Comparison of ENCODE assay signal across 20 mouse cellular contexts in genomic region chr2:24454429-24455011, GRCm38 (mm10). TPM values are rescaled to one million over a fixed set of nuclear protein-coding genes. Genes with fewer than 3 reads are reported as not detected.
DNase-seq lines count a peak whose midpoint lies in the region; ATAC-seq and TF ChIP-seq lines count a peak whose summit lies in the region.
"Had no signal": no experiment of that assay in that cellular context is flagged by ENCODE, and none has a peak within 500 bp of the region (broad histone marks: within the 10 kb centered on the region; RNA-seq: fewer than 3 reads in every experiment).

No protein-coding gene starts in this region.

- no peak for TF ChIP-seq POLR2A in small intestine, adult 2 months (IDR thresholded peaks at IDR 0.05; ENCODE audit: low read depth, low read length)

- H3K4me2 ChIP-seq in hindbrain, embryonic 13.5 days = no peak overlapping the region
- no peak overlapping the region for H3K4me2 ChIP-seq in hindbrain, postnatal 0 days (ENCODE audit: low read depth, low read length)
- no peak overlapping the region for H3K4me2 ChIP-seq in midbrain, embryonic 12.5 days (replicated peaks)
- no peak overlapping the region for H3K4me2 ChIP-seq in midbrain, embryonic 15.5 days
- no peak overlapping the region for H3K4me2 ChIP-seq in intestine, embryonic 14.5 days (ENCODE audit: low read length)
- H3K4me2 ChIP-seq: heart, embryonic 15.5 days; liver, embryonic 15.5 days had no signal

- H3K27ac ChIP-seq in hindbrain, embryonic 13.5 days = peak overlapping the region; percentile 73
- no peak overlapping the region for H3K27ac ChIP-seq in hindbrain, postnatal 0 days
- 0 out of 2 replicates have a peak overlapping the region, but pooled peaks have one; percentile 15 for H3K27ac ChIP-seq in midbrain, embryonic 12.5 days (replicated peaks)
- H3K27ac ChIP-seq in midbrain, embryonic 15.5 days = no peak overlapping the region
- peak overlapping the region; percentile 8; the same call in 1 of the 2 replicates for H3K27ac ChIP-seq in intestine, embryonic 14.5 days (ENCODE audit: low read depth)
- H3K27ac ChIP-seq in small intestine, adult 2 months (ENCODE audit: insufficient read depth, low read depth, low read length) = peak overlapping the region; percentile 77
- H3K27ac ChIP-seq: heart, adult 2 months; heart, embryonic 15.5 days; liver, embryonic 15.5 days had no signal

- no peak overlapping the region for H3K9ac ChIP-seq in hindbrain, embryonic 13.5 days
- no peak overlapping the region for H3K9ac ChIP-seq in hindbrain, postnatal 0 days (replicated peaks; ENCODE audit: low read length)
- no peak overlapping the region for H3K9ac ChIP-seq in midbrain, embryonic 12.5 days (replicated peaks)
- H3K9ac ChIP-seq in midbrain, embryonic 15.5 days = no peak overlapping the region
- H3K9ac ChIP-seq in intestine, embryonic 14.5 days (ENCODE audit: low read length) = no peak overlapping the region
- H3K9ac ChIP-seq: heart, embryonic 15.5 days; liver, embryonic 15.5 days had no signal

- H3K4me1 ChIP-seq in hindbrain, embryonic 13.5 days (replicated peaks) = peaks cover 23% of the 10 kb centered on the region
- H3K4me1 ChIP-seq in hindbrain, postnatal 0 days (ENCODE audit: insufficient read depth, low read length) = no peaks in the 10 kb centered on the region
- H3K4me1 ChIP-seq in midbrain, embryonic 12.5 days = no peaks in the 10 kb centered on the region
- H3K4me1 ChIP-seq in midbrain, embryonic 15.5 days = peaks cover 7% of the 10 kb centered on the region; the same call in 1 of the 2 replicates
- peaks cover 5% of the 10 kb centered on the region for H3K4me1 ChIP-seq in intestine, embryonic 14.5 days (replicated peaks; ENCODE audit: control insufficient read depth, insufficient read depth, low read length)
- peaks cover 5% of the 10 kb centered on the region; the same call in 1 of the 2 replicates for H3K4me1 ChIP-seq in small intestine, adult 2 months (ENCODE audit: control insufficient read depth, insufficient read depth, insufficient read length, low read length)
- H3K4me1 ChIP-seq: heart, embryonic 15.5 days; liver, embryonic 15.5 days had no signal

- no peak for TF ChIP-seq CTCF in hindbrain, postnatal 0 days (IDR thresholded peaks at IDR 0.05; ENCODE audit: low read depth)
- TF ChIP-seq CTCF in small intestine, adult 2 months (IDR thresholded peaks at IDR 0.05; ENCODE audit: extremely low read depth, insufficient read length, insufficient replicate concordance, low read depth, low read length) = no peak

- no peaks in the 10 kb centered on the region for H3K36me3 ChIP-seq in hindbrain, embryonic 13.5 days
- H3K36me3 ChIP-seq in hindbrain, postnatal 0 days (ENCODE audit: insufficient read depth, low read length) = no peaks in the 10 kb centered on the region
- H3K36me3 ChIP-seq in midbrain, embryonic 12.5 days = no peaks in the 10 kb centered on the region
- no peaks in the 10 kb centered on the region for H3K36me3 ChIP-seq in midbrain, embryonic 15.5 days (replicated peaks)
- H3K36me3 ChIP-seq in intestine, embryonic 14.5 days (ENCODE audit: control insufficient read depth, insufficient read depth, low read length) = no peaks in the 10 kb centered on the region
- no peaks in the 10 kb centered on the region for H3K36me3 ChIP-seq in small intestine, adult 2 months (ENCODE audit: control insufficient read depth, insufficient read depth, low read length)
- H3K36me3 ChIP-seq: heart, embryonic 15.5 days; liver, embryonic 15.5 days had no signal

- WGBS in hindbrain, embryonic 13.5 days = 16% methylated on average over 1 of the region's 1 CpGs
- WGBS in hindbrain, postnatal 0 days = 42% methylated on average over 1 of the region's 1 CpGs
- 22% methylated on average over 1 of the region's 1 CpGs for WGBS in midbrain, embryonic 12.5 days
- 21% methylated on average over 1 of the region's 1 CpGs for WGBS in midbrain, embryonic 15.5 days
- 35% methylated on average over 1 of the region's 1 CpGs for WGBS in intestine, embryonic 14.5 days
- WGBS in small intestine, adult 2 months = 76% methylated on average over 1 of the region's 1 CpGs

- ATAC-seq in hindbrain, embryonic 13.5 days (ENCODE audit: low FRiP score) = peak; percentile 85
- no peak for ATAC-seq in hindbrain, postnatal 0 days
- ATAC-seq in midbrain, embryonic 12.5 days (ENCODE audit: low FRiP score, low read depth) = no peak
- no peak for ATAC-seq in midbrain, embryonic 15.5 days (replicated peaks)
- no peak for ATAC-seq in intestine, embryonic 14.5 days (replicated peaks; ENCODE audit: low FRiP score, low TSS enrichment, low read depth)
- ATAC-seq in erythroblast, adult 5-6 weeks (replicated peaks; ENCODE audit: low FRiP score, poor library complexity, severe bottlenecking) = no peak

- no peaks in the 10 kb centered on the region for H3K27me3 ChIP-seq in hindbrain, embryonic 13.5 days
- no peaks in the 10 kb centered on the region for H3K27me3 ChIP-seq in hindbrain, postnatal 0 days (ENCODE audit: insufficient read depth, low read length)
- no peaks in the 10 kb centered on the region for H3K27me3 ChIP-seq in midbrain, embryonic 12.5 days
- H3K27me3 ChIP-seq in midbrain, embryonic 15.5 days (replicated peaks) = no peaks in the 10 kb centered on the region
- H3K27me3 ChIP-seq in intestine, embryonic 14.5 days (replicated peaks; ENCODE audit: control insufficient read depth, insufficient read depth, low read length) = no peaks in the 10 kb centered on the region
- no peaks in the 10 kb centered on the region for H3K27me3 ChIP-seq in small intestine, adult 2 months (ENCODE audit: control insufficient read depth, insufficient read depth, low read length)
- H3K27me3 ChIP-seq: liver, embryonic 15.5 days had no signal

- DNase-seq in hindbrain, postnatal 0 days (ENCODE audit: low spot score) = no peak
- DNase-seq in intestine, embryonic 14.5 days (ENCODE audit: low spot score) = peak; percentile 40
- DNase-seq in layer of hippocampus, postnatal 36 days = no peak
- DNase-seq: cerebellum, adult 9-10 months; gastrocnemius, postnatal 14 days; heart, adult 2 months; kidney, postnatal 4 days; lung, postnatal 14 days; thymus, postnatal 4 days had no signal

- no peak overlapping the region for H3K4me3 ChIP-seq in hindbrain, embryonic 13.5 days
- H3K4me3 ChIP-seq in hindbrain, postnatal 0 days (ENCODE audit: low read length) = no peak overlapping the region
- no peak overlapping the region for H3K4me3 ChIP-seq in midbrain, embryonic 12.5 days
- no peak overlapping the region for H3K4me3 ChIP-seq in midbrain, embryonic 15.5 days
- H3K4me3 ChIP-seq in intestine, embryonic 14.5 days (ENCODE audit: low read depth, low read length) = no peak overlapping the region
- H3K4me3 ChIP-seq in small intestine, adult 2 months (ENCODE audit: low read depth, low read length) = no peak overlapping the region
- H3K4me3 ChIP-seq: heart, adult 2 months; heart, embryonic 15.5 days; liver, embryonic 15.5 days had no signal

- H3K9me3 ChIP-seq in hindbrain, embryonic 13.5 days = no peaks in the 10 kb centered on the region
- H3K9me3 ChIP-seq in hindbrain, postnatal 0 days (ENCODE audit: low read length) = no peaks in the 10 kb centered on the region
- no peaks in the 10 kb centered on the region for H3K9me3 ChIP-seq in midbrain, embryonic 12.5 days
- H3K9me3 ChIP-seq in midbrain, embryonic 15.5 days = no peaks in the 10 kb centered on the region
- no peaks in the 10 kb centered on the region for H3K9me3 ChIP-seq in intestine, embryonic 14.5 days (ENCODE audit: control insufficient read depth, low read length)
- H3K9me3 ChIP-seq: heart, embryonic 15.5 days; liver, embryonic 15.5 days had no signal

RNA-seq across cellular contexts. Expression of gene Pax8, which starts 20.9 kb away (rescaled TPM):
- polyA plus RNA-seq in hindbrain, embryonic 13.5 days (2015; fragmentation: Nextera tagmentation; extraction: Ambion mirVana) = 32.9 and 41.1 TPM in 2 replicates
- 32.0 and 44.4 TPM in 2 replicates for total RNA-seq in hindbrain, postnatal 0 days (2014; rRNA removed)
- polyA plus RNA-seq in hindbrain, postnatal 0 days (2015; fragmentation: Nextera tagmentation; extraction: Ambion mirVana) = 14.8 and 16.3 TPM in 2 replicates
- 2.8 and 4.7 TPM in 2 replicates for polyA plus RNA-seq in midbrain, embryonic 12.5 days (2016; fragmentation: Nextera tagmentation; extraction: Ambion mirVana)
- 3.3 and 3.6 TPM in 2 replicates for polyA plus RNA-seq in midbrain, embryonic 15.5 days (2015; fragmentation: Nextera tagmentation; extraction: Ambion mirVana)
- polyA plus RNA-seq in intestine, embryonic 14.5 days (2014; fragmentation: Nextera tagmentation; extraction: Ambion mirVana) = 0.22 and 0.44 TPM in 2 replicates
- 2.4 and 10.4 TPM in 2 replicates for polyA plus RNA-seq in small intestine, adult 2 months (2012; rRNA removed)
- total RNA-seq in erythroblast, adult 5-6 weeks (2015; ENCODE audit: low replicate concordance) = 2.1 TPM in 1 of 2 replicates, not detected in the other
- 0.28 and 1.1 TPM in 2 replicates for total RNA-seq in erythroblast, adult 5-6 weeks (2017; ENCODE audit: low replicate concordance)
- not detected for total RNA-seq in layer of hippocampus, postnatal 36 days (2021)
- total RNA-seq: gastrocnemius, postnatal 14 days; heart, adult 2 months; layer of hippocampus, postnatal 10 days; left cerebral cortex, postnatal 10 days; MEL had no signal
- polyA plus RNA-seq: heart, adult 2 months; heart, embryonic 15.5 days; limb, embryonic 14.5 days had no signal

Comparison
In these comparisons a context has a peak if more than half of its experiments do, and no peak if none do; other contexts are left out.
1. H3K27ac ChIP-seq: peak in hindbrain, embryonic 13.5 days (single experiment), midbrain, embryonic 12.5 days (single experiment), intestine, embryonic 14.5 days (single experiment) and small intestine, adult 2 months (single experiment); none in hindbrain, postnatal 0 days (single experiment) and midbrain, embryonic 15.5 days (single experiment).